Mouse (Mus musculus) heart, adult 2 months (tissue): Measurements from ENCODE around the gene Ube3b. TPM values are rescaled to one million over a fixed set of nuclear protein-coding genes. Genes with fewer than 3 reads are reported as not detected.
A peak's percentile ranks its signal among the peaks of the same experiment; 100 is the strongest.

Source experiments
- DNase-seq, 2 experiments: peaks; one replicate each; pipeline ENCODE4 v3.0.0; 2021
- H3K27ac ChIP-seq: fragments of 200-600 bp; 2 replicates; pipeline ENCODE4 v1.8.1; 2022
- H3K27me3 ChIP-seq: fragments of 200-500 bp; 2 replicates; pipeline ENCODE4 v1.6.1; 2012; ENCODE audit warnings: mild to moderate bottlenecking, low read length, inconsistent platforms, mixed read lengths; ENCODE audit not compliant: control insufficient read depth, insufficient read depth
- H3K36me3 ChIP-seq: fragments of 200-500 bp; 2 replicates; pipeline ENCODE4 v1.6.1; 2012; ENCODE audit warnings: low read length, inconsistent platforms; ENCODE audit not compliant: control insufficient read depth, insufficient read depth
- H3K4me1 ChIP-seq: fragments of 200-500 bp; 2 replicates; pipeline ENCODE4 v1.6.1; 2011; ENCODE audit warnings: low read length; ENCODE audit not compliant: control insufficient read depth, insufficient read depth
- H3K4me3 ChIP-seq: fragments of 200-600 bp; 2 replicates; pipeline ENCODE4 v1.8.1; 2022
- H3K79me2 ChIP-seq: fragments of 200-500 bp; replicated peaks from 2 replicates; pipeline ENCODE4 v1.6.1; 2012; ENCODE audit warnings: mild to moderate bottlenecking, inconsistent platforms, low read length, moderate library complexity, mixed read lengths; ENCODE audit not compliant: control insufficient read depth, insufficient read depth
- H3K9ac ChIP-seq: fragments of 200-500 bp; 2 replicates; pipeline ENCODE4 v1.6.1; 2012; ENCODE audit warnings: low read depth, mild to moderate bottlenecking, control low read depth, inconsistent platforms, low read length, mixed read lengths
- CTCF ChIP-seq: fragments of 200-600 bp; IDR thresholded peaks from 2 replicates; pipeline ENCODE4 v1.8.1; 2022; ENCODE audit warnings: antibody characterized with exemption, mild to moderate bottlenecking, moderate library complexity
- EP300 ChIP-seq: fragments of 200-500 bp; IDR thresholded peaks from 2 replicates; pipeline ENCODE4 v1.6.1; 2011; ENCODE audit warnings: low read depth, low read length, control low read depth; ENCODE audit not compliant: insufficient read depth
- POLR2A ChIP-seq: fragments of 200-500 bp; IDR thresholded peaks from 2 replicates; pipeline ENCODE4 v1.6.1; 2011; ENCODE audit warnings: mild to moderate bottlenecking, low read depth, low read length, control low read depth; ENCODE audit not compliant: insufficient read depth
- WGBS: fragments of 180-500 bp; shearing (Covaris S2); methylation state at CpG from one replicate; pipeline ENCODE4 v1.1.7; 2018; 5-methylcytosine and 5-hydroxymethylcytosine counted together
- intact Hi-C: fragments of 180-260 bp; cut with DNase I; formaldehyde crosslinking; loops from one replicate; pipeline ENCODE4 v1.15.1; 2025
- polyA plus RNA-seq: library from polyadenylated mRNA; depleted of rRNA; stranded (reverse); fragments of >200 nt; gene quantifications from 2 replicates; pipeline ENCODE4 v1.2.3, GENCODE M21; 2012
- total RNA-seq, 2 experiments: library from RNA; stranded (reverse); gene quantifications; 2 replicates each; pipeline ENCODE4 v1.2.3; 2021

Gene Ube3b
- total and polyA plus RNA-seq, 3 experiments, result 84.2 to 101 (median 86.3) TPM

GRCm38 (mm10) chr5:114429781-114430180 is 49.4 kb downstream of the Ube3b start:
- H3K4me3 ChIP-seq, result no peak overlapping the region
- no peaks in the 10 kb centered on the region for H3K27me3 ChIP-seq
- intact Hi-C loops, result no loop called here
- H3K36me3 ChIP-seq, result no peaks in the 10 kb centered on the region
- H3K79me2 ChIP-seq, result no peaks in the 10 kb centered on the region
- H3K4me1 ChIP-seq, result no peaks in the 10 kb centered on the region
- 81% methylated on average over 7 of the region's 7 CpGs for WGBS
- H3K27ac ChIP-seq, result no peak overlapping the region
- TF ChIP-seq EP300 (no peak), POLR2A (no peak), CTCF (no peak)
- DNase-seq, result no peak
- H3K9ac ChIP-seq, result no peak overlapping the region

- Histone ChIP-seq H3K36me3 (no peaks in the 10 kb centered on the region), H3K9ac (no peak overlapping the region), H3K27me3 (no peaks in the 10 kb centered on the region), H3K4me3 (no peak overlapping the region), H3K27ac (no peak overlapping the region), H3K4me1 (no peaks in the 10 kb centered on the region), H3K79me2 (no peaks in the 10 kb centered on the region)
- DNase-seq, result peak in 1 of 2 experiments; percentile 32
- TF ChIP-seq POLR2A, result no peak
- intact Hi-C loops, result no loop called here
- 70% methylated on average over 8 of the region's 8 CpGs for WGBS
These were observed 54.0 kb downstream of the Ube3b start for GRCm38 (mm10) chr5:114434359-114434758.

- no peak for DNase-seq
- H3K27me3 ChIP-seq, result no peaks in the 10 kb centered on the region
- no peak overlapping the region for H3K27ac ChIP-seq
- no peak overlapping the region for H3K9ac ChIP-seq
- no peaks in the 10 kb centered on the region for H3K36me3 ChIP-seq
- TF ChIP-seq EP300 (no peak), POLR2A (no peak), CTCF (no peak)
- 88% methylated on average over 14 of the region's 14 CpGs for WGBS
- intact Hi-C loops, result no loop called here
- no peaks in the 10 kb centered on the region for H3K79me2 ChIP-seq
- H3K4me1 ChIP-seq, result no peaks in the 10 kb centered on the region
- no peak overlapping the region for H3K4me3 ChIP-seq
These were observed 55.2 kb downstream of the Ube3b start for GRCm38 (mm10) chr5:114435588-114435987.

- 2% methylated on average over 43 of the region's 43 CpGs for whole genome bisulfite sequencing
- H3K4me1 ChIP-seq, result peaks cover 2% of the 10 kb centered on the region; the same call in 1 of the 2 replicates
- no peak for TF ChIP-seq EP300
- TF ChIP-seq POLR2A, result peak; percentile 70
- H3K27ac ChIP-seq, result peak within 1 kb of the TSS; percentile 75
- no peaks in the 10 kb centered on the region for H3K36me3 ChIP-seq
- intact Hi-C loops, result loop anchor here (5.0 kb wide), 1 partner anchor 671 kb away; the partner anchor contains the start of genes Iscu and Sart3
- H3K9ac ChIP-seq, result peak within 1 kb of the TSS; percentile 76
- peak; percentile 98 to 99 for DNase-seq
- H3K27me3 ChIP-seq, result no peaks in the 10 kb centered on the region
- no peaks in the 10 kb centered on the region for H3K79me2 ChIP-seq
- H3K4me3 ChIP-seq, result peak within 1 kb of the TSS; percentile 78
These were observed 63.4 kb downstream of the Ube3b start, which contains the start of the genes Mmab and Mvk for GRCm38 (mm10) chr5:114443566-114444367. TSS of gene Mmab (minus strand) at chr5:114444060. TSS of gene Mvk (plus strand) at chr5:114444269.

- no peak for DNase-seq
- WGBS, result under 1% methylated on average over 21 of the region's 21 CpGs
- no peaks in the 10 kb centered on the region for H3K79me2 ChIP-seq
- H3K9ac ChIP-seq, result peak overlapping the region; percentile 76
- H3K27ac ChIP-seq, result peak overlapping the region; percentile 70
- peak overlapping the region; percentile 71 for H3K4me3 ChIP-seq
- no peaks in the 10 kb centered on the region for H3K36me3 ChIP-seq
- intact Hi-C loops, result loop anchor here (5.0 kb wide), 1 partner anchor 672 kb away; the partner anchor contains the start of genes Iscu and Sart3
- TF ChIP-seq EP300 (no peak), CTCF (no peak), POLR2A (no peak)
- no peaks in the 10 kb centered on the region for H3K27me3 ChIP-seq
- H3K4me1 ChIP-seq, result peaks cover 2% of the 10 kb centered on the region; the same call in 1 of the 2 replicates
These were observed 63.9 kb downstream of the Ube3b start for GRCm38 (mm10) chr5:114444368-114444692.

- H3K4me3 ChIP-seq, result no peak overlapping the region
- no peaks in the 10 kb centered on the region for H3K79me2 ChIP-seq
- intact Hi-C loops, result no loop called here
- H3K4me1 ChIP-seq, result peaks cover 2% of the 10 kb centered on the region; the same call in 1 of the 2 replicates
- H3K27me3 ChIP-seq, result no peaks in the 10 kb centered on the region
- 86% methylated on average over 4 of the region's 4 CpGs for WGBS
- no peak for TF ChIP-seq CTCF
- no peak for TF ChIP-seq POLR2A
- no peak for TF ChIP-seq EP300
- DNase-seq, result no peak
- H3K27ac ChIP-seq, result no peak overlapping the region
- no peaks in the 10 kb centered on the region for H3K36me3 ChIP-seq
- H3K9ac ChIP-seq, result no peak overlapping the region
These were observed 68.6 kb downstream of the Ube3b start for GRCm38 (mm10) chr5:114449011-114449410.
